Mouse (Mus musculus) left cerebral cortex, adult 2 months (tissue): Measurements from ENCODE around the gene Sh2b2. TPM values are rescaled to one million over a fixed set of nuclear protein-coding genes. Genes with fewer than 3 reads are reported as not detected.

Experiments used
- DNase-seq, 2 experiments: peaks; one replicate each; pipeline ENCODE4 v3.0.0; 2021 to 2022; ENCODE audit warnings: low spot score in 2 of 2, mixed read lengths in 1 of 2; ENCODE audit errors: extremely low spot score in 1 of 2
- H3K27ac ChIP-seq: fragments of 200-600 bp; 2 replicates; pipeline ENCODE4 v1.8.1; 2022
- H3K4me3 ChIP-seq: fragments of 200-600 bp; 2 replicates; pipeline ENCODE4 v1.8.1; 2022
- CTCF ChIP-seq: fragments of 200-600 bp; IDR thresholded peaks from 2 replicates; pipeline ENCODE4 v1.8.1; 2022; ENCODE audit warnings: antibody characterized with exemption, mild to moderate bottlenecking, moderate library complexity
- intact Hi-C: fragments of 180-260 bp; cut with DNase I; formaldehyde crosslinking; loops from one replicate; pipeline ENCODE4 v1.15.1; 2025
- total RNA-seq, 2 experiments: library from RNA; stranded (reverse); gene quantifications; 2 replicates each; pipeline ENCODE4 v1.2.3; 2021

Sh2b2 gene
- total RNA-seq, 2 experiments from 2014 or later: 7.4 to 9.4 TPM

- no peak for DNase-seq
- Histone ChIP-seq H3K27ac (no peak overlapping the region), H3K4me3 (no peak overlapping the region)
- intact Hi-C loops: no loop called here
- TF ChIP-seq CTCF: no peak
These were observed 17.0 kb upstream of the Sh2b2 start for GRCm38 (mm10) chr5:136263342-136263741.

DNA sequence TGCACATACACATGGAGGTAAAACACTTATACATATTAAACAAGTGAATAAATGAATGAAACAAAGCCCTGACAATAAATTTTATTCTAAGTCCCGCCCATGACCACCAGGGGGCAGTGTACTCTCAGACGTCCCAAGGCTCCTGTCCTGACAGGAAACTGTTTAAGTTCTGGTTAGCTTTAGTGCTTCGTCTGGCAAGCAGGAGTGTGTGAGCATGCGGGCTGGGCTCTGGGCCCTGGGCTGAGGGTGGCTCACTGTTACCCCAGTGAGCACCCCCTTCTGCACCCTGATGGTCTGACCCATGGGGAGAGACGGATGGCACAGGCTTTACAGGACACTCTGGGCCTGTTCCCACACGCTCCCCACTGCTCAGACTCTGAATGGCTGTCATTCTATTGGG lies 12.6 kb upstream of the Sh2b2 start:
- intact Hi-C loops: loop anchor here (2.0 to 5.0 kb wide), 3 partner anchors 406 to 498 kb away; no protein-coding TSS in a partner anchor
- DNase-seq: peak; percentile 55 to 68
- H3K27ac ChIP-seq: no peak overlapping the region
- H3K4me3 ChIP-seq: no peak overlapping the region
- peak; percentile 93 for TF ChIP-seq CTCF

DNA sequence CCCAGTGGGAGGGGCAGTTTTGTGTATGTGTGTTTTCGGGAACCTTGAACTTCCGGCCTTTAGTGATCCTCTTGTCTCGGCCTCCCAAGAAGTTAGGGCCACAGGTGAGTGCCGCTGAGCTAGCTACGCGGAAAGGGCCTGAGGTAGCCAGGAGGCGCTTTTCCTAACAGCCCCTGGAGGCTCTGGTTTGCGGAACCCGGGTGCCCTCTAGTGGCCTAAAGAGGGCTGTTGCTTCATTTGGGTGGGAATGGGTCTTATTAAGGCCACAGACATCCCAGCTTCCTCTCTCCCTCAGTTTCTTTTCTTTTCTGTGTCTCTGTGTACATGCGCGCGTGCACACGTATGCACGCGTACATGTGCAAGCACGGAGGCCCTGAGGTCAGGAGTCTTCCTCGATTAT lies 6.5 kb upstream of the Sh2b2 start:
- Histone ChIP-seq H3K27ac (no peak overlapping the region), H3K4me3 (no peak overlapping the region)
- peak; percentile 76 to 82 for DNase-seq
- peak; percentile 96 for TF ChIP-seq CTCF
- intact Hi-C loops: loop anchor here (1.0 to 5.0 kb wide), 2 partner anchors 36 to 51 kb away; no protein-coding TSS in a partner anchor

DNA sequence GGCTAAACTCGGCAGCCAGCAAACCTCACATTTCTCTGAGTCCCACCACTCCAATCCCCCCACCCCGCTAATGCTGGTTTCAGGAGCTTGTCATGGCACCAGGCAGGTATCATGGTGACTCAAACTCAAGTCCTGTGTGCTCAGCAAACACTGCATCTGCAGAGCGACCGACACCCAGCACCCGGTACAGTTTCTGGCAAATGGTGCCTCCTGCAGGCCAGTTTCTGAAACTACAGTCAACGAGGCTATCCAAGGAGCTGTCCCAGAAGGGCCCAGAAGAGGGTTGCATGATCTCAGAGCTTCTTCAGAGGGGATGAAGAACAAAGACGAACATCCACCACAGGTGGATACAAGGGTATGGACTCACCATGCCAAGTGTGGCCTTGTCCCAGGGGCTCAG lies 4.6 kb upstream of the Sh2b2 start:
- no peak overlapping the region for H3K4me3 ChIP-seq
- TF ChIP-seq CTCF: peak; percentile 61
- H3K27ac ChIP-seq: no peak overlapping the region
- peak in 1 of 2 experiments; percentile 43 for DNase-seq
- intact Hi-C loops: loop anchor here (5.0 kb wide), 1 partner anchor 34 kb away; no protein-coding TSS in a partner anchor

- no peak for DNase-seq
These were observed 2.1 kb upstream of the Sh2b2 start for GRCm38 (mm10) chr5:136248441-136248840.

GRCm38 (mm10) chr5:136245541-136246451 lies 560 bp downstream of the Sh2b2 start:
- no peak for DNase-seq
- no peak overlapping the region for H3K27ac ChIP-seq
- no peak for TF ChIP-seq CTCF
- intact Hi-C loops: no loop called here
- peak overlapping the region; percentile 87 for H3K4me3 ChIP-seq

More at GRCm38 (mm10) chr5:136248441-136248840, 2.1 kb upstream of the Sh2b2 start:
- H3K27ac ChIP-seq: no peak overlapping the region
- intact Hi-C loops: no loop called here
- no peak for TF ChIP-seq CTCF
- no peak overlapping the region for H3K4me3 ChIP-seq

DNA sequence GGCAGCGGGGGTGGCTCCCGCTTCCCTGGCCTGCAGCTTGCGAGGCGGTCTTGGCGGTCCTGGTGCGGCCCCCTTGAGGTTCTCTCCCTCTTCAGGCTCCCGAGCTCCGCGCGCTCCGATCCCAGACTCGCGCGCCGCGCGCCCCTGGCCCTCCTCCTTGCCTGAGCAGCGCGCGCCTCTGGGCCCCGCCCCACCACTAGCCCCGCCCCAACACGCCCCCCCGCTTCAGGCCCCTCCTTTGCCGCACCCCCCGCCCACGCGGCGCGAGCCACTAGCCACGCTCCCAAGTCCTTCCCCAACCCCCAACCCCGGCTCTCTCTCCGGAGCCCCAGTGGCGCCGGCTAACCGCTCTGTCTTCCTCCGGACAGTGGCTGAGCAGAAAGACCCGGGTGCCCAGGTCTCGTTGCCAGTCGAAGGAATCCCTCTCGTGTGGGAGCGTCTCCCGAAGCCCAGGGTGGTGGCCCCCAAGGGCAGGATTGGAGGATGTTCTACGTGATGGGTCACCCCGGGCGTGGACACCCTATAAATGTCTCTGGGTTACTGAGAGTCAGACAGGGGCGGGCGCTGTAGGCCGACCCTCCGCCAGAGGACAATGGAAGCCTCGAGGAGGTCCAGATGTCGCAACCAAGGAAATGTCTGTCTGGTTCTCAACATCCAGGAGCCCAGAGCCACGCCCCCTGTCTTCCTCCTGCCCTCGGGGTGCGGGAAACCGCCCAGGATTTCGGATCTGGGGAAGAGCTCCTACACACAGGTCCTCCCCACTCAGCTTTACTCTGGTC lies 1.4 kb downstream of the Sh2b2 start:
- Histone ChIP-seq H3K4me3 (peak overlapping the region; percentile 87), H3K27ac (peak overlapping the region; percentile 50)

GRCm38 (mm10) chr5:136243851-136244761 lies 2.2 kb downstream of the Sh2b2 start:
- Histone ChIP-seq H3K27ac (peak overlapping the region; percentile 44; the same call in 1 of the 2 replicates), H3K4me3 (peak overlapping the region; percentile 87)
- intact Hi-C loops: no loop called here
- no peak for TF ChIP-seq CTCF
- peak; percentile 21 to 23 for DNase-seq

More for the DNA sequence above, 1.4 kb downstream of the Sh2b2 start:
- intact Hi-C loops: no loop called here
- DNase-seq: peak; percentile 85 to 86
- TF ChIP-seq CTCF: no peak; the same call in 1 of the 2 replicates

DNA sequence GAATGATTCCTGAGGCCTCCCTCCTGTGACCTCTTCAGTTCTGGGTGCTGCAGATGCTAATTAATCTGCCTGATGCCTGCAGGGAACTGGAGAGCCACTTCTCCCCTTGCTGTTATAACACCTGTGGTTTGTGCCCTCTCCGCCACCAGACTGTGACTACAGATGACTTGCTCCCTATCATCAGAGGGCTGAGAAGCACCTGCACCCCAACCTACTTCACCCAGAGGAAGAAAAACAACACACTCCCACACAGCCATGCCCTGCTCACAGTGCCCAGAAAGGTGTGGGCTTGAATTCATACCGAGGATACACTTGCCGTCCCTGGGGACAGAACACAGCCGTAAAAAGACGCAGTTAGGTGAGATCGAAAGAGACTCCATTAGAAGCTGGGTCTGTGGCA lies 5.2 kb downstream of the Sh2b2 start:
- intact Hi-C loops: no loop called here
- DNase-seq: no peak
- H3K27ac ChIP-seq: no peak overlapping the region
- TF ChIP-seq CTCF: no peak
- no peak overlapping the region for H3K4me3 ChIP-seq

DNA sequence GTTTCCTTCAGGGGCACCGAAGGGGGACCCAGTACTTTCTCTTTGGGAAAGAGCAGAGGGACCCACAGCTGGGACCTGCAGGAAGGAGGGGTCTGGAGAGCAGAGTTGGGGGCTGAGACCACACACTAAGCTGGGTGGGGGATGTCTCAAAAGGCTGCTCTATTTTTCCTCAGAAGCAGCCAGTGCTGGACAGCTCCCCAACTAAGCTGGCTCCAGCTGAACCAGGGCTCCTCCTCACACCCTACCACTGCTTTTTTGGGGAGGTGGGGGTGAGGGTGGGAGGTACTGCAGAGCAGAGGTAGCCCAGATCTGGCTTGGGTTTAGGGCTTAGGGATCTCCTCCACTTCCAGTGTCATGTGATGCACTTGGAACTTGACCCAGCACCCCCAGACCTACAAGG lies 6.0 kb downstream of the Sh2b2 start:
- Histone ChIP-seq H3K27ac (no peak overlapping the region), H3K4me3 (no peak overlapping the region)
- intact Hi-C loops: no loop called here
- TF ChIP-seq CTCF: no peak
- no peak for DNase-seq

DNA sequence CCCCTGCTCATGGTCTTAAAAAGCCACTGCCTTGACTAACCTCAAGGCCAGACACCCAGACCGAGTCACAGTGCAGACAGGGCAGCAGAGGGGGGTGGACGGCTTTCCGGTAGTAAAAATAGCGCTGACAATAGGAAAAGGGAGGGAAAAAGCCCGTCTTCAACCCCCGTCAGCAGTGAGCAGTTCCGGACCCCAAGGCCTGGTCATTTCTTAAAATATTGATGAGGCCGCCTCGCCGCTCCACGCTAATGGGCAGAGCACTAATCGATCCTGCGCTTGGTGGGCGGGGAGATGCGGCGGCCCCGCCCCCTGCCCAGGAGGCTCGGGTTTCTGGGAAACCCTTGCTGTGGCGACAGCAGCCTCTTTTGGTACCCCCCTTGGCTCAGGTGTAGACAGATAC lies 8.7 kb downstream of the Sh2b2 start:
- TF ChIP-seq CTCF: no peak
- intact Hi-C loops: no loop called here
- no peak for DNase-seq
- H3K27ac ChIP-seq: no peak overlapping the region
- peak overlapping the region; percentile 9; the same call in 1 of the 2 replicates for H3K4me3 ChIP-seq
